Mouse (Mus musculus) liver, postnatal 0 days (tissue): ENCODE results near the gene Fastkd5. TPM values are rescaled to one million over a fixed set of nuclear protein-coding genes. Genes with fewer than 3 reads are reported as not detected.
A peak's percentile ranks its signal among the peaks of the same experiment; 100 is the strongest.

ENCODE experiments used
- ATAC-seq: fragments of 200-750 bp; cut with Nextera tagmentation; 2 replicates; pipeline ENCODE4 v1.8.0; 2017; ENCODE audit warnings: mild to moderate bottlenecking, moderate library complexity
- DNase-seq: peaks from one replicate; pipeline ENCODE4 v3.0.0-alpha.2; 2016
- H3K27ac ChIP-seq: fragments of 300-500 bp; sonication (generic); 2 replicates; pipeline ENCODE4 v1.5.1; 2014; ENCODE audit warnings: antibody characterized with exemption, moderate library complexity, mild to moderate bottlenecking, low read depth
- H3K27me3 ChIP-seq: fragments of 300-500 bp; sonication (generic); 2 replicates; pipeline ENCODE4 v1.6.1; 2014; ENCODE audit warnings: low read length, control low read depth, mixed read lengths; ENCODE audit not compliant: insufficient read depth
- H3K36me3 ChIP-seq: fragments of 300-500 bp; sonication (generic); replicated peaks from 2 replicates; pipeline ENCODE4 v1.6.1; 2014; ENCODE audit warnings: mild to moderate bottlenecking, control low read depth, low read length, moderate library complexity, mixed read lengths; ENCODE audit not compliant: insufficient read depth
- H3K4me1 ChIP-seq: fragments of 300-500 bp; sonication (generic); 2 replicates; pipeline ENCODE4 v1.6.1; 2014; ENCODE audit warnings: antibody characterized with exemption, mild to moderate bottlenecking, control low read depth; ENCODE audit not compliant: insufficient read depth
- H3K4me2 ChIP-seq: fragments of 300-500 bp; sonication (generic); 2 replicates; pipeline ENCODE4 v1.6.1; 2014; ENCODE audit warnings: low read depth, mild to moderate bottlenecking, low read length, moderate library complexity, mixed read lengths
- H3K4me3 ChIP-seq: fragments of 300-500 bp; sonication (generic); 2 replicates; pipeline ENCODE4 v1.5.1; 2014; ENCODE audit warnings: low read depth, low read length
- H3K9ac ChIP-seq: fragments of 300-500 bp; sonication (generic); replicated peaks from 2 replicates; pipeline ENCODE4 v1.6.1; 2014; ENCODE audit warnings: mild to moderate bottlenecking, moderate library complexity
- H3K9me3 ChIP-seq: fragments of 300-500 bp; sonication (generic); 2 replicates; pipeline ENCODE4 v1.6.1; 2016; ENCODE audit warnings: mild to moderate bottlenecking, control low read depth, low read length, mixed read lengths
- CTCF ChIP-seq: sonication (generic); IDR thresholded peaks from 2 replicates; pipeline ENCODE4 v1.5.1; 2016; ENCODE audit warnings: antibody characterized with exemption, low read depth
- EP300 ChIP-seq: IDR thresholded peaks from 2 replicates; pipeline ENCODE4 v1.6.1; 2016; ENCODE audit warnings: antibody characterized with exemption, low read depth, mild to moderate bottlenecking
- WGBS: fragments of 180-500 bp; shearing (Covaris S2); extraction: QIAGEN DNeasy Blood & Tissue Kit; methylation state at CpG from one replicate; pipeline ENCODE4 v1.1.7; 2014; ENCODE audit not compliant: insufficient replicate concordance; 5-methylcytosine and 5-hydroxymethylcytosine counted together
- polyA plus RNA-seq: library from polyadenylated mRNA; unstranded; fragments of >200 nt; fragmentation: Nextera tagmentation; extraction: Ambion mirVana; gene quantifications from 2 replicates; pipeline ENCODE4 v1.2.1, GENCODE M21; 2015

The Fastkd5 gene
- polyA plus RNA-seq, 1 experiment from 2014 or later: 7.2 TPM

GRCm38 (mm10) chr2:130586016-130586415, 43.8 kb downstream of the Fastkd5 start:
- 66% methylated on average over 6 of the region's 6 CpGs for WGBS
- H3K27me3 ChIP-seq: peaks cover 22% of the 10 kb centered on the region
- no peak overlapping the region for H3K4me3 ChIP-seq
- H3K36me3 ChIP-seq: 0 out of 2 replicates have a peak, but pooled peaks cover 5% of the 10 kb centered on the region
- no peak overlapping the region for H3K9ac ChIP-seq
- ATAC-seq (no peak), DNase-seq (no peak)
- H3K9me3 ChIP-seq: no peaks in the 10 kb centered on the region
- no peaks in the 10 kb centered on the region for H3K4me1 ChIP-seq
- H3K27ac ChIP-seq: no peak overlapping the region
- H3K4me2 ChIP-seq: no peak overlapping the region
- TF ChIP-seq CTCF (no peak), EP300 (no peak)

DNA sequence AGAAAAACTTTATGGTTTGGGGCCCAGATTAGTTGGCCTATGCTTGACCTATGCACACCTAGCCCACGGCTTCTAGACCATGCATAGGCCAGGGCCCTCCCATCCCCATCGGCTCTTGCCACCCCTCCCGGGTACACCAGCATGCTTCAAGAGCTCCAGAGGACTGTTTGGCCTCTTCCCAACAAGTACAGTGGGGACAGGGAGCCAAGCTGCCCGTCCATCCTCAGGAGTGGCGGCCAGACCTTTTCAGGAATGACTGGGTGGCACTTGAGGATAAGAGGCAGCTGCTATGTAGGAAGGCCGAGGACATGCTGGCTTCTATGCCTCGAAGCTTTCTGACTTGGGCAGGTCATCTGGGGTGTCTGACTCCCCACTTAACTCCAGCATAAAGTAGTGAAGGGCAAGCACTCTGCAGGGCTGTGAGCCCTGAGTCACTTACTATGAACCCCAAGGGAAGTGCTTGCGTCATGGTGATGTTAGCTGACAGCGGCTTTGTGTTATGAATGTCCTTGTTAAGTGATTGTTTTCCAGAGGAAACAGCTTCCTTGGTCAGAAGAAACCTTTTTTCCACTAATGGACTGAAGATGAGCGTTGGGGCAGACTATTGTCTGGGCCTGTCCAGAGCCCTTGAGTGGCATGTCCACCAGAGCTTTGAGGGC, 45.8 kb downstream of the Fastkd5 start:
- Histone ChIP-seq H3K4me1 (peaks cover 7% of the 10 kb centered on the region; the same call in 1 of the 2 replicates), H3K9ac (no peak overlapping the region), H3K4me2 (no peak overlapping the region), H3K9me3 (no peaks in the 10 kb centered on the region), H3K27me3 (peaks cover 42% of the 10 kb centered on the region), H3K4me3 (no peak overlapping the region), H3K27ac (no peak overlapping the region), H3K36me3 (no peaks in the 10 kb centered on the region)
- DNase-seq (no peak), ATAC-seq (no peak)
- no peak for TF ChIP-seq EP300
- TF ChIP-seq CTCF: no peak
- 76% methylated on average over 10 of the region's 10 CpGs for WGBS

GRCm38 (mm10) chr2:130582552-130582951, 47.3 kb downstream of the Fastkd5 start, which contains the start of gene Avp:
Avp (minus strand) TSS chr2:130582554.
- TF ChIP-seq EP300: no peak
- TF ChIP-seq CTCF: no peak
- Histone ChIP-seq H3K9me3 (no peaks in the 10 kb centered on the region), H3K4me2 (no peak within 1 kb of the TSS), H3K9ac (no peak within 1 kb of the TSS), H3K4me1 (peaks cover 7% of the 10 kb centered on the region; the same call in 1 of the 2 replicates), H3K4me3 (no peak within 1 kb of the TSS), H3K36me3 (no peaks in the 10 kb centered on the region), H3K27ac (no peak within 1 kb of the TSS), H3K27me3 (peaks cover 55% of the 10 kb centered on the region)
- ATAC-seq (no peak), DNase-seq (no peak)
- WGBS: 46% methylated on average over 10 of the region's 10 CpGs

- ATAC-seq: no peak
- peak overlapping the region; percentile 19; the same call in 1 of the 2 replicates for H3K4me3 ChIP-seq
- 11% methylated on average over 11 of the region's 16 CpGs for WGBS
Observed at GRCm38 (mm10) chr2:130581201-130581600, 48.6 kb downstream of the Fastkd5 start.

GRCm38 (mm10) chr2:130579791-130580190, 50.0 kb downstream of the Fastkd5 start:
- Histone ChIP-seq H3K27ac (no peak overlapping the region), H3K4me3 (no peak overlapping the region), H3K9me3 (no peaks in the 10 kb centered on the region), H3K27me3 (peaks cover 78% of the 10 kb centered on the region), H3K4me2 (no peak overlapping the region), H3K4me1 (peaks cover 11% of the 10 kb centered on the region; the same call in 1 of the 2 replicates), H3K36me3 (no peaks in the 10 kb centered on the region), H3K9ac (no peak overlapping the region)
- TF ChIP-seq CTCF (no peak), EP300 (no peak)
- no peak for ATAC-seq
- no peak for DNase-seq
- 8% methylated on average over 8 of the region's 8 CpGs for WGBS

More at GRCm38 (mm10) chr2:130581201-130581600, 48.6 kb downstream of the Fastkd5 start:
- Histone ChIP-seq H3K9me3 (no peaks in the 10 kb centered on the region), H3K36me3 (no peaks in the 10 kb centered on the region), H3K9ac (no peak overlapping the region), H3K27ac (no peak overlapping the region), H3K27me3 (peaks cover 68% of the 10 kb centered on the region), H3K4me1 (peaks cover 11% of the 10 kb centered on the region; the same call in 1 of the 2 replicates), H3K4me2 (peak overlapping the region; percentile 26)
- TF ChIP-seq EP300 (no peak), CTCF (no peak)
- no peak for DNase-seq

- Histone ChIP-seq H3K27me3 (peaks cover 78% of the 10 kb centered on the region), H3K4me3 (no peak overlapping the region), H3K4me1 (peaks cover 11% of the 10 kb centered on the region; the same call in 1 of the 2 replicates), H3K9me3 (no peaks in the 10 kb centered on the region), H3K27ac (no peak overlapping the region), H3K36me3 (no peaks in the 10 kb centered on the region), H3K9ac (no peak overlapping the region), H3K4me2 (0 out of 2 replicates have a peak overlapping the region, but pooled peaks have one; percentile 27)
- WGBS: 14% methylated on average over 11 of the region's 11 CpGs
- ATAC-seq (peak; percentile 81), DNase-seq (peak; percentile 78)
- peak; percentile 70 for TF ChIP-seq CTCF
- TF ChIP-seq EP300: no peak
Observed at GRCm38 (mm10) chr2:130578148-130578547, 51.7 kb downstream of the Fastkd5 start.
